In the genomic region with DNA sequence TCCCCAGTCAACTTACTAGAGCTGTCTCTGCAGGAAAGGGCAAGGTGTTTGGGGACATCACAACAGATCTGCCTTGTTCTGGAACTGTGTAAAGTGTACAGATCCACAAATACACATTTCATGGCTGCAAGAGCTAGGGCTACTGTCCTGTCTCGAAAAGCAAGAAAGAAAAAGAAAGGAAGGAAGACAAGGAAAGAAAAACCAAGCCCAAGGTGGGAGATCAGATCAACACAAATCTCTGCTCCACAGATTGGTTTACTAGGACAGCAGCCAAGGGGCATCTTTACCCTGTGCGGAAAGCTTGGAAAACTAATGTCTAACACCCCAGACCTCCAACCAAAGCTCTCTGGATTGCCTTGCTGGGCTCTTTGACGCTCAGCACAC, we compare ENCODE assay signal across 8 mouse cellular contexts. TPM values are rescaled to one million over a fixed set of nuclear protein-coding genes. Genes with fewer than 3 reads are reported as not detected.
DNase-seq lines count a peak whose midpoint lies in the region; ATAC-seq and TF ChIP-seq lines count a peak whose summit lies in the region.

No protein-coding gene starts in this region.

- no peak overlapping the region for H3K27ac ChIP-seq in heart, embryonic 11.5 days (ENCODE audit: low read depth, low read length)
- no peak overlapping the region for H3K27ac ChIP-seq in forebrain, postnatal 0 days (ENCODE audit: low read depth, low read length)
- peak overlapping the region; percentile 58 for H3K27ac ChIP-seq in liver, postnatal 0 days (ENCODE audit: low read depth)

- DNase-seq in heart, adult 18-20 months = no peak
- no peak for DNase-seq in forebrain, postnatal 0 days
- no peak for DNase-seq in liver, postnatal 0 days
- DNase-seq in gastrocnemius, postnatal 14 days = no peak
- DNase-seq in embryo, embryonic 10 days (ENCODE audit: low spot score) = no peak

- no peaks in the 10 kb centered on the region for H3K9me3 ChIP-seq in heart, embryonic 11.5 days (replicated peaks; ENCODE audit: control insufficient read depth, low read length)
- H3K9me3 ChIP-seq in E14TG2a.4 (ENCODE audit: low read length) = no peaks in the 10 kb centered on the region
- H3K9me3 ChIP-seq in forebrain, postnatal 0 days (ENCODE audit: low read length) = no peaks in the 10 kb centered on the region
- no peaks in the 10 kb centered on the region for H3K9me3 ChIP-seq in liver, postnatal 0 days (ENCODE audit: low read length)

- peak overlapping the region; percentile 64 for H3K4me2 ChIP-seq in heart, embryonic 11.5 days
- H3K4me2 ChIP-seq in forebrain, postnatal 0 days (ENCODE audit: low read depth) = peak overlapping the region; percentile 51
- peak overlapping the region; percentile 81 for H3K4me2 ChIP-seq in liver, postnatal 0 days (ENCODE audit: low read depth, low read length)

- no peak for TF ChIP-seq EP300 in liver, postnatal 0 days (IDR thresholded peaks at IDR 0.05; ENCODE audit: low read depth)

- 49% methylated on average over 3 of the region's 3 CpGs for WGBS in heart, embryonic 11.5 days (ENCODE audit: insufficient replicate concordance)
- WGBS in forebrain, postnatal 0 days = 50% methylated on average over 3 of the region's 3 CpGs
- 44% methylated on average over 3 of the region's 3 CpGs for WGBS in liver, postnatal 0 days (ENCODE audit: insufficient replicate concordance)

- no peak for TF ChIP-seq CTCF in E14TG2a.4 (conservative IDR thresholded peaks at IDR 0.05; ENCODE audit: low read length)
- TF ChIP-seq CTCF in forebrain, postnatal 0 days (IDR thresholded peaks at IDR 0.05; ENCODE audit: low read depth) = no peak
- TF ChIP-seq CTCF in liver, postnatal 0 days (IDR thresholded peaks at IDR 0.05; ENCODE audit: low read depth) = no peak

- H3K36me3 ChIP-seq in heart, embryonic 11.5 days (ENCODE audit: control insufficient read depth, insufficient read depth, low read length) = no peaks in the 10 kb centered on the region; the same call in 1 of the 2 replicates
- peaks cover 24% of the 10 kb centered on the region for H3K36me3 ChIP-seq in E14TG2a.4 (ENCODE audit: insufficient read depth, low read length)
- peaks cover 1% of the 10 kb centered on the region; the same call in 1 of the 2 replicates for H3K36me3 ChIP-seq in forebrain, postnatal 0 days (ENCODE audit: insufficient read depth)
- H3K36me3 ChIP-seq in liver, postnatal 0 days (replicated peaks; ENCODE audit: insufficient read depth, low read length) = peaks cover 8% of the 10 kb centered on the region

- H3K27me3 ChIP-seq in heart, embryonic 11.5 days (ENCODE audit: control insufficient read depth, insufficient read depth, low read length) = no peaks in the 10 kb centered on the region
- H3K27me3 ChIP-seq in E14TG2a.4 (ENCODE audit: insufficient read depth, low read length) = peaks cover 3% of the 10 kb centered on the region; the same call in 1 of the 2 replicates
- H3K27me3 ChIP-seq in forebrain, postnatal 0 days (ENCODE audit: insufficient read depth, low read length) = no peaks in the 10 kb centered on the region
- no peaks in the 10 kb centered on the region for H3K27me3 ChIP-seq in liver, postnatal 0 days (ENCODE audit: insufficient read depth, low read length)

- intact Hi-C loops in gastrocnemius, postnatal 14 days (cut with DNase I; ENCODE audit: low total_unique reads) = no loop called here

- peak overlapping the region; percentile 53; the same call in 1 of the 2 replicates for H3K9ac ChIP-seq in heart, embryonic 11.5 days (ENCODE audit: low read depth, low read length)
- no peak overlapping the region for H3K9ac ChIP-seq in forebrain, postnatal 0 days
- H3K9ac ChIP-seq in liver, postnatal 0 days (replicated peaks) = 0 out of 2 replicates have a peak overlapping the region, but pooled peaks have one; percentile 59

- no peak for ATAC-seq in heart, embryonic 11.5 days (replicated peaks; ENCODE audit: insufficient number of reproducible peaks, low FRiP score, low TSS enrichment)
- ATAC-seq in forebrain, postnatal 0 days = no peak
- ATAC-seq in liver, postnatal 0 days = no peak
- no peak for ATAC-seq in erythroid progenitor cell, adult 5-6 weeks (replicated peaks; ENCODE audit: low FRiP score, poor library complexity, severe bottlenecking)

- peak overlapping the region; percentile 39 for H3K4me3 ChIP-seq in heart, embryonic 11.5 days (ENCODE audit: low read depth, low read length)
- H3K4me3 ChIP-seq in E14TG2a.4 (replicated peaks; ENCODE audit: low read length) = peak overlapping the region; percentile 86
- H3K4me3 ChIP-seq in forebrain, postnatal 0 days (ENCODE audit: low read depth, low read length) = no peak overlapping the region
- H3K4me3 ChIP-seq in liver, postnatal 0 days (ENCODE audit: low read depth, low read length) = peak overlapping the region; percentile 47

- peaks cover 24% of the 10 kb centered on the region for H3K4me1 ChIP-seq in heart, embryonic 11.5 days (ENCODE audit: control insufficient read depth, insufficient read depth, low read length)
- H3K4me1 ChIP-seq in E14TG2a.4 (replicated peaks; ENCODE audit: low read depth, low read length) = peaks cover 70% of the 10 kb centered on the region
- peaks cover 9% of the 10 kb centered on the region; the same call in 1 of the 2 replicates for H3K4me1 ChIP-seq in forebrain, postnatal 0 days (ENCODE audit: insufficient read depth)
- H3K4me1 ChIP-seq in liver, postnatal 0 days (ENCODE audit: insufficient read depth) = peaks cover 57% of the 10 kb centered on the region

RNA-seq across cellular contexts. Expression of a gene that starts 0.3 kb away (rescaled TPM):
- polyA plus RNA-seq in heart, embryonic 11.5 days (2014; fragmentation: Nextera tagmentation; extraction: Ambion mirVana) = 39.0 and 41.0 TPM in 2 replicates
- total RNA-seq in heart, adult 18-20 months (2021) = 10 to 100 TPM; 25.7 to 36.6 TPM
- 56.2 and 70.7 TPM in 2 replicates for total RNA-seq in forebrain, postnatal 0 days (2014; rRNA removed)
- polyA plus RNA-seq in forebrain, postnatal 0 days (2015; fragmentation: Nextera tagmentation; extraction: Ambion mirVana) = 28.9 and 32.8 TPM in 2 replicates
- 21.4 and 31.0 TPM in 2 replicates for polyA plus RNA-seq in liver, postnatal 0 days (2015; fragmentation: Nextera tagmentation; extraction: Ambion mirVana)
- total RNA-seq in gastrocnemius, postnatal 14 days (2021) = 10 to 100 TPM; 20.9 to 24.5 TPM
- total RNA-seq in erythroid progenitor cell, adult 5-6 weeks (2015; ENCODE audit: low replicate concordance) = 6.3 and 10.8 TPM in 2 replicates
- total RNA-seq in erythroid progenitor cell, adult 5-6 weeks (2017; ENCODE audit: low replicate concordance) = 10.7 and 34.9 TPM in 2 replicates
